In the genomic region with DNA sequence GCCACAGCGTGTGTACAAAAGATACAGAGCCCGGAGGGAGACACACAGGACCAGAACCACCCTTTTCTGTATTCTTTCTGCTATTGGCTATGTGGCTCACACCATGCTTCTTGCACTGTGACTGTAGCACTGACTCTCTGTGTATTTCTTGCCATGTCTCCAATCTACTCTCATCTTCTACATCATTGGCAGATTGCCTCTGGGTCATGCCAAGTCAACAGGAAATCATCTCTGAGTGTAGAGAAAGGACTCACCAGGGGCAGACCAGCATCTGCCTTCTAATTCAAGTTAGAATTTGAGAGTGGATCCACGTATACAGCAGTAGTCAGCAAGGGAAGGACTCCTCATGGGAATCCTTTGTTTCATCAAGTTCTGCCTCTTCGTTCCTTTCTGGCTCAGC, we compare ENCODE assay signal across 12 mouse cellular contexts.
"Had no signal": no experiment of that assay in that cellular context is flagged by ENCODE, and none has a peak within 500 bp of the region (broad histone marks: within the 10 kb centered on the region; RNA-seq: fewer than 3 reads in every experiment).

No protein-coding gene starts in this region.

- DNase-seq: lung, adult 18-20 months; lung, embryonic 14.5 days; lung, postnatal 10 days; midbrain, embryonic 14.5 days; retina, postnatal 1 day; right cerebral cortex, adult 18-20 months; right cerebral cortex, postnatal 25 days; right cerebral cortex, postnatal 4 days; spleen, adult 18-20 months; thymus, adult 18-20 months; thymus, postnatal 14 days; thymus, postnatal 36 days had no signal
